Mouse (Mus musculus): Measurements from ENCODE around the gene Actn4. TPM values are rescaled to one million over a fixed set of nuclear protein-coding genes. Genes with fewer than 3 reads are reported as not detected.
A peak's percentile ranks its signal among the peaks of the same experiment; 100 is the strongest.
"Not testable (repeated sequence)": the region's sequence is repeated elsewhere in the genome, so short reads cannot be mapped to it uniquely, and the experiment has no call there.

The Actn4 gene
- total and polyA plus RNA-seq, 2 experiments: 47.4 to 125 TPM

DNA sequence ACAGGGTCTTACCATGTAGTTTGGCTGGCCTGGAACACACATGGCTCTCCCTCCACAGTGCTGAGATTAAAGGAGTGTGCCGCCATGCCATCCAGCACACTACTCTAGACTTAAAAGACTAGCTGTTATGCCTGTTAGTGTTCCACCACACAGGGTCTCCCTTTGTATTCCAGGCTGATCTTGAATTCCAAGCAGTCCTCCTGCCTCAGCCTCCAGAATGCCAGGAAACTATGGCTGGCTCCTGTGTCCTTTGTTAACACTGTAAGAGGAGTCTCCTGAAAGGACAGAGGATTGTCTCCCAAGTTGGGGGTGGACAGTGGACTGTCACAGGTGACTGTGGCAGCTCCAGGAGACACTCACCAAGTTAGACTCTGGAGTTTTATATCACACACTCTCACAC lies 7.1 kb upstream of the Actn4 start:
- peaks cover 20% of the 10 kb centered on the region; the same call in 1 of the 2 replicates for H3K4me1 ChIP-seq (ENCODE audit: control insufficient read depth, insufficient read depth, low read length)
- WGBS: 100% methylated on average over 1 of the region's 1 CpGs
- TF ChIP-seq CTCF (IDR thresholded peaks at IDR 0.05; ENCODE audit: low read depth, low read length): no peak
- TF ChIP-seq POLR2A (IDR thresholded peaks at IDR 0.05; ENCODE audit: extremely low read depth, insufficient read depth, low read length): no peak
- H3K27me3 ChIP-seq (ENCODE audit: control insufficient read depth, insufficient read depth, low read length): no peaks in the 10 kb centered on the region
- no peaks in the 10 kb centered on the region; the same call in 1 of the 2 replicates for H3K36me3 ChIP-seq (ENCODE audit: control insufficient read depth, insufficient read depth, low read length)
- no peak overlapping the region for H3K9ac ChIP-seq (ENCODE audit: low read depth, low read length)
- H3K4me3 ChIP-seq (ENCODE audit: insufficient read depth, low read depth, low read length): no peak overlapping the region
- 0 out of 2 replicates have a peak overlapping the region, but pooled peaks have one; percentile 30 for H3K27ac ChIP-seq (replicated peaks; ENCODE audit: insufficient read depth, low read depth, low read length)
- H3K79me2 ChIP-seq (ENCODE audit: control insufficient read depth, insufficient read depth, low read length): no peaks in the 10 kb centered on the region
- DNase-seq (ENCODE audit: extremely low read depth, low read depth, low spot score): no peak

DNA sequence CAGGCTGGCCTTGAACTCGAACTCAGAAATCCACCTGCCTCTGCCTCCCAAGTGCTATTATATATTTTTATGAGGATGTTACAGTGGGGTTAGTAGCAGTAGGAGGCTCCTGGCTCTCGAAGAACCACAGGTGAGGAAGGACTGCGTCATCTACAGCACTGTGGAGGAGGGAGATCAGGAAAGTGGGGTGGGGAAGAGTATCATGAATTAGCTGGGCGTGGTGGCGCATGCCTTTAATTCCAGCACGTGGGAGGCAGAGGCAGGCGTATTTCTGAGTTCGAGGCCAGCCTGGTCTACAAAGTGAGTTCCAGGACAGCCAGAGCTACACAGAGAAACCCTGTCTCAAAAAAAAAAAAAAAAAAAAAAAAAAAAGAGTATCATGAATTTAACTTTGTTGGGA lies 6.0 kb upstream of the Actn4 start:
- H3K4me3 ChIP-seq (ENCODE audit: insufficient read depth, low read depth, low read length); H3K79me2 ChIP-seq (ENCODE audit: control insufficient read depth, insufficient read depth, low read length); H3K27me3 ChIP-seq (ENCODE audit: control insufficient read depth, insufficient read depth, low read length); H3K27ac ChIP-seq (replicated peaks; ENCODE audit: insufficient read depth, low read depth, low read length); DNase-seq (ENCODE audit: extremely low read depth, low read depth, low spot score); H3K36me3 ChIP-seq (ENCODE audit: control insufficient read depth, insufficient read depth, low read length); H3K9ac ChIP-seq (ENCODE audit: low read depth, low read length): not testable (repeated sequence)
- H3K4me1 ChIP-seq (ENCODE audit: control insufficient read depth, insufficient read depth, low read length): peaks cover 20% of the 10 kb centered on the region; the same call in 1 of the 2 replicates
- WGBS: 95% methylated on average over 8 of the region's 8 CpGs

DNA sequence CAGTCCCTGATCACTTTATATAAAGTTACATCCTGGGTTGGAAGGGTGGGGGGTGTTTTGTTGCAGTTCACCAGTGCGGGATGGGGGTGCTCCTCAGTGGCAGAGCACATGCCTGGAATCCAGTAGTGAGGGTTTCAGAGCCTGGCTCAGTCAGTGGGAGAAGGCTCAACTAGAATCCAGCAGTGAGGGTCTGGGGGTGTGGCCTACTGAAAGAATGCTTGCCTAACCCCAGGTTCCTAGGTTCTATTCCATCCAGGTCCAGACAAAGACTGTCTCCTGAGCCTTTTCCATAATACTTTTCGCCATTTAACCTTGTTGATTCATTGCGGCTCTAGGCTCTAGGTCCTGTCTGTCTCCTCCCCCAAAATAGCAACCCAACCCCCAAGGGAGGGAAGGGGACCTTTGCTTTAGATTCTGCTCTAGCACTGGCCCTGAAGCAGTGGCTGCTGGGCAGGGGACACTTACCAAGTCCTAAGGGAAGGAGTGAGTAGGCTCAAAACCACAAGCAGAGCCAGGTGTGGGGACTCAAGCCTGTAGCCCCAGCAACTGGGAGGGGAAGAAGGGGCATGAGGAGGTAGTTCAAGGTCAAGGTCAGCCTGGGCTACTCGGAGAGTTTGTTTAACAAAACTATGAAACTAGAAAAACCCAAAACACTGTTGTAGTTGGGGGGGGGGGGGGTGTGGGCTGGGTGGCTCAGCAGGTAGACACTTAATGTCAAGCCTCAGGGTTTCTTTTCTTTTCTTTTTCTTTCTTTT lies 4.8 kb upstream of the Actn4 start:
- H3K9ac ChIP-seq (ENCODE audit: low read depth, low read length): no peak overlapping the region

DNA sequence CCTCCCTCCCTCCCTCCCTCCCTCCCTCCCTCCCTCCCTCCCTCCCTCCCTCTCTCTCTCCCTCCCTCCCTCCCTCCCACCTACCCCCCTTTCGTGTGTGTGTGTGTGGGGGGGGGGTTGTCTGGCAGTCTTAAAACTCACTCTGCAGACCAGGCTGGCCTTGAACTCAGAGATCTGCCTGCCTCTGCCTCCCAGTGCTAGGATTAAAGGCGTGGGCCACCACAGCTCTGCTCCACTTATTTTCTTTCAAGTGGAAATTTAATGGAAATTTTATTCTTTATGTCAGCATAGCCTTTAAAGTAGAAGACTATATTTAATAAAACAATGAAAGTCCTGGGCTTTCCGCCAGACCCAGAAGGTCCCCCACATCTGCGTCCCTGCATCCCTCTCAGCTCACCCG lies 4.0 kb upstream of the Actn4 start:
- no peaks in the 10 kb centered on the region for H3K27me3 ChIP-seq (ENCODE audit: control insufficient read depth, insufficient read depth, low read length)
- H3K27ac ChIP-seq (replicated peaks; ENCODE audit: insufficient read depth, low read depth, low read length): no peak overlapping the region
- no peak for DNase-seq (ENCODE audit: extremely low read depth, low read depth, low spot score)
- H3K36me3 ChIP-seq (ENCODE audit: control insufficient read depth, insufficient read depth, low read length): no peaks in the 10 kb centered on the region; the same call in 1 of the 2 replicates
- TF ChIP-seq CTCF (IDR thresholded peaks at IDR 0.05; ENCODE audit: low read depth, low read length) (no peak), POLR2A (IDR thresholded peaks at IDR 0.05; ENCODE audit: extremely low read depth, insufficient read depth, low read length) (no peak)
- no peak overlapping the region for H3K4me3 ChIP-seq (ENCODE audit: insufficient read depth, low read depth, low read length)
- no peak overlapping the region for H3K9ac ChIP-seq (ENCODE audit: low read depth, low read length)
- peaks cover 9% of the 10 kb centered on the region for H3K79me2 ChIP-seq (ENCODE audit: control insufficient read depth, insufficient read depth, low read length)
- WGBS: 91% methylated on average over 4 of the region's 5 CpGs
- peaks cover 17% of the 10 kb centered on the region; the same call in 1 of the 2 replicates for H3K4me1 ChIP-seq (ENCODE audit: control insufficient read depth, insufficient read depth, low read length)

More for the DNA sequence above, 4.8 kb upstream of the Actn4 start:
- WGBS: 75% methylated on average over 4 of the region's 4 CpGs
- Histone ChIP-seq H3K79me2 (ENCODE audit: control insufficient read depth, insufficient read depth, low read length) (peaks cover 1% of the 10 kb centered on the region), H3K4me1 (ENCODE audit: control insufficient read depth, insufficient read depth, low read length) (peaks cover 20% of the 10 kb centered on the region; the same call in 1 of the 2 replicates), H3K27me3 (ENCODE audit: control insufficient read depth, insufficient read depth, low read length) (no peaks in the 10 kb centered on the region), H3K27ac (replicated peaks; ENCODE audit: insufficient read depth, low read depth, low read length) (no peak overlapping the region), H3K4me3 (ENCODE audit: insufficient read depth, low read depth, low read length) (no peak overlapping the region), H3K36me3 (ENCODE audit: control insufficient read depth, insufficient read depth, low read length) (no peaks in the 10 kb centered on the region; the same call in 1 of the 2 replicates)
- no peak for DNase-seq (ENCODE audit: extremely low read depth, low read depth, low spot score)
- TF ChIP-seq POLR2A (IDR thresholded peaks at IDR 0.05; ENCODE audit: extremely low read depth, insufficient read depth, low read length) (no peak), CTCF (IDR thresholded peaks at IDR 0.05; ENCODE audit: low read depth, low read length) (no peak)

DNA sequence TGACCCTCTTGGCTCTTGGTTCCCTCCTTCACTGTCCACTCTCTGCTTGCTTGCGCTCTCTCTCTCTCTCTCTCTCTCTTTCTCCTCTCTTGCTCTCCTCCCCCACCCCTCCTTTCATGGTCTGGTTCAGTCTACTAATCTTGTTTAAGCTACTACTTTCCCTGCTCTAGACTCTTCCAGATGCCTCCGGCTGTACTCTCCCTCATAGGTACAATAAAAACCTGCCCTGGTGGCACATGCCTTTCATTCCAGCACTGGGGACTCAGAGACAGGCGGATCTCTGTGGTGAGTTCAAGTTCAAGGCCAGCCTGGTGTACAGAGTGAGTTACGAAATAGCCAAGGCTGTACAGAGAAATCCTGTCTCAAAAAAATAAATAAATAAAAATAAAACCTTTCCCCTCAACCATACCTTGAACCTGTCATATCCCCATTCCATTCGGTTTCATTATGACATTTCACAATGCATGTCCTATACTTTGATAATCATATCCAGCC lies 3.3 kb upstream of the Actn4 start:
- Histone ChIP-seq H3K27ac (replicated peaks; ENCODE audit: insufficient read depth, low read depth, low read length) (no peak overlapping the region), H3K27me3 (ENCODE audit: control insufficient read depth, insufficient read depth, low read length) (no peaks in the 10 kb centered on the region), H3K4me3 (ENCODE audit: insufficient read depth, low read depth, low read length) (no peak overlapping the region), H3K36me3 (ENCODE audit: control insufficient read depth, insufficient read depth, low read length) (no peaks in the 10 kb centered on the region), H3K4me1 (ENCODE audit: control insufficient read depth, insufficient read depth, low read length) (peaks cover 20% of the 10 kb centered on the region), H3K79me2 (ENCODE audit: control insufficient read depth, insufficient read depth, low read length) (peaks cover 15% of the 10 kb centered on the region), H3K9ac (ENCODE audit: low read depth, low read length) (no peak overlapping the region)
- TF ChIP-seq POLR2A (IDR thresholded peaks at IDR 0.05; ENCODE audit: extremely low read depth, insufficient read depth, low read length) (no peak), CTCF (IDR thresholded peaks at IDR 0.05; ENCODE audit: low read depth, low read length) (no peak)
- DNase-seq (ENCODE audit: extremely low read depth, low read depth, low spot score): peak; percentile 72
- 44% methylated on average over 5 of the region's 5 CpGs for WGBS

DNA sequence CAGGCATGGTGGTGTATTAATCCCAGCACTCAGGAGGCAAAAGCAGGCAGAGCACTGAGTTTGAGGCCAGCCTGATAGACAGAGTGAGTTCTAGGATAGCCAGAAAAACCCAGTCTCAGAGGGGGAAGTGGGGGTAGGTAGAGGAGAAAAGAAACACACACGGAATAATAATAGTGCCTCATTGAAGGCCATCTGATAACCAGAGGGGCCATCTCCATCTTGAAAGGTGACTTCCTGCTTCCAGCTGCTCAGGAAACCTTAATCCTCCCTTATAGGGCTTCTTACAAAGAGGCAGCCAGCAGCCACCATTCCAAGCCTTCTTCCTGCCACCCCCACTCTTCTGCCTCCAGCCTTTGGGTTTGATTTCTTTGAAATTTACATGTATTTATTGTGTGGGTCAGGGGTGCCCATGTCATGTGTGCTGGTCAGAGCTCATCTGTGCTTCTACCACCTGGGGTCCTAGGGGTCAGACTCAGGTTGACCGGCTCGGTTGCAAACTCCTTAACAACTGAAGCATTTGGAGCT lies 1.3 kb upstream of the Actn4 start:
- Histone ChIP-seq H3K27me3 (ENCODE audit: control insufficient read depth, insufficient read depth, low read length) (no peaks in the 10 kb centered on the region), H3K4me1 (ENCODE audit: control insufficient read depth, insufficient read depth, low read length) (peaks cover 14% of the 10 kb centered on the region), H3K36me3 (ENCODE audit: control insufficient read depth, insufficient read depth, low read length) (no peaks in the 10 kb centered on the region), H3K79me2 (ENCODE audit: control insufficient read depth, insufficient read depth, low read length) (peaks cover 18% of the 10 kb centered on the region), H3K4me3 (ENCODE audit: insufficient read depth, low read depth, low read length) (no peak overlapping the region), H3K9ac (ENCODE audit: low read depth, low read length) (no peak overlapping the region), H3K27ac (replicated peaks; ENCODE audit: insufficient read depth, low read depth, low read length) (no peak overlapping the region)
- no peak for TF ChIP-seq CTCF (IDR thresholded peaks at IDR 0.05; ENCODE audit: low read depth, low read length)
- no peak for TF ChIP-seq POLR2A (IDR thresholded peaks at IDR 0.05; ENCODE audit: extremely low read depth, insufficient read depth, low read length)
- 98% methylated on average over 3 of the region's 3 CpGs for WGBS
- DNase-seq (ENCODE audit: extremely low read depth, low read depth, low spot score): no peak

Measured in liver, adult 2 months (tissue).